Mouse (Mus musculus) kidney, embryonic 15.5 days (tissue): Measurements from ENCODE around the gene Dgkq. TPM values are rescaled to one million over a fixed set of nuclear protein-coding genes. Genes with fewer than 3 reads are reported as not detected.
A peak's percentile ranks its signal among the peaks of the same experiment; 100 is the strongest.

Source experiments
- ATAC-seq: fragments of 200-750 bp; cut with Nextera tagmentation; replicated peaks from 2 replicates; pipeline ENCODE4 v1.8.0; 2017; ENCODE audit warnings: moderate TSS enrichment; ENCODE audit not compliant: low FRiP score
- H3K27ac ChIP-seq: fragments of 300-500 bp; sonication (generic); 2 replicates; pipeline ENCODE4 v1.5.1; 2015; ENCODE audit warnings: mild to moderate bottlenecking, inconsistent platforms
- H3K27me3 ChIP-seq: fragments of 300-500 bp; sonication (generic); 2 replicates; pipeline ENCODE4 v1.6.1; 2015; ENCODE audit warnings: inconsistent platforms
- H3K36me3 ChIP-seq: fragments of 300-500 bp; sonication (generic); 2 replicates; pipeline ENCODE4 v1.6.1; 2015; ENCODE audit warnings: inconsistent platforms
- H3K4me1 ChIP-seq: fragments of 300-500 bp; sonication (generic); 2 replicates; pipeline ENCODE4 v1.6.1; 2015; ENCODE audit warnings: inconsistent platforms
- H3K4me2 ChIP-seq: fragments of 300-500 bp; sonication (generic); 2 replicates; pipeline ENCODE4 v1.6.1; 2015; ENCODE audit warnings: moderate library complexity, mild to moderate bottlenecking, inconsistent platforms
- H3K4me3 ChIP-seq: fragments of 300-500 bp; sonication (generic); replicated peaks from 2 replicates; pipeline ENCODE4 v1.5.1; 2015; ENCODE audit warnings: mild to moderate bottlenecking, inconsistent platforms
- H3K9ac ChIP-seq: fragments of 300-500 bp; sonication (generic); 2 replicates; pipeline ENCODE4 v1.6.1; 2015; ENCODE audit warnings: mild to moderate bottlenecking, inconsistent platforms
- H3K9me3 ChIP-seq: fragments of 300-500 bp; sonication (generic); replicated peaks from 2 replicates; pipeline ENCODE4 v1.6.1; 2016; ENCODE audit warnings: inconsistent platforms
- WGBS: fragments of 180-500 bp; shearing (Covaris S2); methylation state at CpG from one replicate; pipeline ENCODE4 v1.1.7; 2015; ENCODE audit warnings: mixed read lengths; 5-methylcytosine and 5-hydroxymethylcytosine counted together
- polyA plus RNA-seq: library from polyadenylated mRNA; unstranded; fragments of >200 nt; fragmentation: Nextera tagmentation; extraction: Ambion mirVana; gene quantifications from 2 replicates; pipeline ENCODE4 v1.2.1, GENCODE M21; 2015

The Dgkq gene
- polyA plus RNA-seq, 1 experiment from 2014 or later: 12.6 TPM

DNA sequence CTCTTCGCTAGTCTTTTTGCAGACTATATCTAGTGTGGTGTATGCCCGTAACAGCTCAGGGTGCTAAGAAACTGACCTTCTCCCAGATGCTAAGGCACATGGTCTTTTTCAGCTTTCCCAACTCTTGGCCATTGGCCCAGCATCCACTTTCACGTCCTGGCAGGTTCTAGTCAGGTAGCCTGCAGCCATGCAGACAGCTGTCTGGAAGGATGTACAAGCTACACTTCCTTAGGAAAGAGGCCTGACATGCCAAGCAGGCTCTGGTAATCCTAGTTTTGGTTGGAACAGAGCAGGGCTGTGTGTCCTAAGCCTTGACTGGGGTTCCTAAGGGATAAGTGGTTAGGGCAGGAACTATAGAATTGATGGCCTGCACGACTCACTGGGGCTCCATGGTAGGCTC, 6.7 kb downstream of the Dgkq start:
- H3K9ac ChIP-seq: no peak overlapping the region
- no peaks in the 10 kb centered on the region for H3K9me3 ChIP-seq
- H3K4me3 ChIP-seq: no peak overlapping the region
- H3K27me3 ChIP-seq: peaks cover 16% of the 10 kb centered on the region; the same call in 1 of the 2 replicates
- H3K4me2 ChIP-seq: no peak overlapping the region
- no peak overlapping the region for H3K27ac ChIP-seq
- 0 out of 2 replicates have a peak, but pooled peaks cover under 1% of the 10 kb centered on the region for H3K36me3 ChIP-seq
- 85% methylated on average over 4 of the region's 4 CpGs for WGBS
- H3K4me1 ChIP-seq: peaks cover 18% of the 10 kb centered on the region
- no peak for ATAC-seq

DNA sequence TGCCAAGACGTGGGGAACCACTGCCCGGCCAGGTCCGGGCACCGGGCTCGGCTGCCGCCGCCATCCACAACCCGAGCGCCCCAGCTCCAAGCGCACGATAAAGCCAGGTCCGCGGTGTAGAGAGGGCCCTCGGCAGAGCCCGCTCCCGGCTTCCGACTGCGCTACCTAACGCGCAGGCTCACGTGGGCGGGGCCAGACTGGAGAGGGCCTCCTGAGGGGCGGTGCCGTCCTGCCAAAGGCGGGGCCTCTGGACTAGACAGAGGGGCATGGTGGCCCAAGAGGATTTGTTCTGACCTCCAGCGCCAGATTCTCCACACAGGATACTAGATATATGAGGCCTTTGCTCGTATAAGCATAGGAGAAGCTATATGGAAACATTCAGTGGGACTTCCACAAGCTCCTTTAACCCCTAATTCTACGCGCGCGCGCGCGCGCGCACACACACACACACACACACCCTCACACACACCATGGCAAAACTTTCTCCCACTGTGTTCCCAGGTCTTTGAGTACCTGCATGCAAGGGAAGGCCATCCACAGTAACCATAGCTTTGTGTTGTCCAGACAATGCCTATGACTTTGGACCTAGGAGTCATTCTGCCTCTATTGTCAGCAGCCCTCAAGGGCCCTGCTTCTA, 8.7 kb downstream of the Dgkq start:
- Histone ChIP-seq H3K4me1 (peaks cover 18% of the 10 kb centered on the region), H3K27ac (no peak overlapping the region), H3K27me3 (peaks cover 13% of the 10 kb centered on the region; the same call in 1 of the 2 replicates), H3K4me3 (peak overlapping the region; percentile 61), H3K4me2 (peak overlapping the region; percentile 87), H3K9ac (peak overlapping the region; percentile 76), H3K9me3 (no peaks in the 10 kb centered on the region), H3K36me3 (peaks cover 20% of the 10 kb centered on the region)
- WGBS: 15% methylated on average over 36 of the region's 36 CpGs
- ATAC-seq: peak; percentile 99

- peak; percentile 79 for ATAC-seq
- Histone ChIP-seq H3K4me3 (peak within 1 kb of the TSS; percentile 61), H3K4me2 (peak within 1 kb of the TSS; percentile 87), H3K27ac (no peak within 1 kb of the TSS), H3K9ac (peak within 1 kb of the TSS; percentile 76), H3K9me3 (no peaks in the 10 kb centered on the region), H3K27me3 (peaks cover 12% of the 10 kb centered on the region; the same call in 1 of the 2 replicates), H3K36me3 (peaks cover 28% of the 10 kb centered on the region), H3K4me1 (peaks cover 18% of the 10 kb centered on the region)
- 9% methylated on average over 24 of the region's 24 CpGs for WGBS
Observed at GRCm38 (mm10) chr5:108659698-108660631, 9.5 kb downstream of the Dgkq start, which contains the start of gene Idua. Idua (plus strand) TSS chr5:108660331.

DNA sequence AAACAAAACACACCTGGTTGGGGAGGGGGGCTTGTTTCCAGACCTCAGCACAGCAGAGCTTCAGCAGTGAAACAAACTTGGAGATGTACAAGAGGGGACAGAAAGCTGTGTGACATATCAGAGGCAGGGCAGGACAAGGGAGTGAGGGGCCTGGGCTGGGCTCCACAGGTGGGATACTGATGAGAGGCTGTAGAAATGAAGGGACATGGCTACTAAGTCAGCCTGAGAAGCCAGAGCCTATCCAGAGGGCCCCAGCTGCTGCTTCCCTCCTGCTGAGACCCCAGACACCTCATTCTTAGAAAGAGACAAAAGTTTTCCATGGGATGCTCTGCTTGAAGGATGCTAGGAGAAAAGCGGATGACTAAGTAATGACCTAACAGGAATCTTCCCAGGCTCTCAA, 10.9 kb downstream of the Dgkq start:
- ATAC-seq: no peak
- WGBS: 100% methylated on average over 1 of the region's 1 CpGs
- Histone ChIP-seq H3K4me3 (no peak overlapping the region), H3K36me3 (peaks cover 42% of the 10 kb centered on the region), H3K9ac (no peak overlapping the region), H3K9me3 (no peaks in the 10 kb centered on the region), H3K27me3 (0 out of 2 replicates have a peak, but pooled peaks cover 3% of the 10 kb centered on the region), H3K27ac (no peak overlapping the region), H3K4me1 (peaks cover 18% of the 10 kb centered on the region), H3K4me2 (no peak overlapping the region)

- WGBS: 80% methylated on average over 5 of the region's 5 CpGs
- ATAC-seq: no peak
Observed at GRCm38 (mm10) chr5:108657406-108657805, 12.1 kb downstream of the Dgkq start.

GRCm38 (mm10) chr5:108655891-108656650, 13.4 kb downstream of the Dgkq start:
- Histone ChIP-seq H3K27me3 (no peaks in the 10 kb centered on the region), H3K9me3 (no peaks in the 10 kb centered on the region), H3K4me3 (no peak overlapping the region), H3K4me2 (no peak overlapping the region), H3K9ac (no peak overlapping the region), H3K36me3 (peaks cover 59% of the 10 kb centered on the region), H3K4me1 (peaks cover 18% of the 10 kb centered on the region), H3K27ac (no peak overlapping the region)
- 91% methylated on average over 15 of the region's 15 CpGs for WGBS
- ATAC-seq: no peak

More at GRCm38 (mm10) chr5:108657406-108657805, 12.1 kb downstream of the Dgkq start:
- no peak overlapping the region for H3K9ac ChIP-seq
- H3K4me1 ChIP-seq: peaks cover 18% of the 10 kb centered on the region
- H3K36me3 ChIP-seq: peaks cover 54% of the 10 kb centered on the region
- no peak overlapping the region for H3K27ac ChIP-seq
- no peaks in the 10 kb centered on the region for H3K9me3 ChIP-seq
- no peaks in the 10 kb centered on the region for H3K27me3 ChIP-seq
- H3K4me3 ChIP-seq: no peak overlapping the region
- no peak overlapping the region for H3K4me2 ChIP-seq

DNA sequence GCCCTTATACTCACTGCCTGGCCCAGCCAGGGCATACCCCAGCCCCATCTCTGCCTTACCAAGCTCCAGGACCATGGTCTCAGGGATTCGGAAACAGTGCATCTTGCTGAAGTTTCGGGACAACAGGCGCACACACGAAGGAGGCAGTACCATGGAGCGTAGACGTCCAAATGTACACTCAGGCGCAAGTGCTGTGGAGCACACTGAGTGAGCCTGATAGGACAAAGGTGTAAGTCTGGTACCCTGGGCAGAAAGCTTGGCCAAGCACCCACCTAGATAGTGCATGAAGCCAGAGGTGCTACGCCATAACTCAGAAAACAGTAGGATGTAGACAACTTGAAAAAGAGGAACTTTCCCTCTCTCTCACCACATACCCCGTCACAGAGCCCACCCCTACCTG, 14.1 kb downstream of the Dgkq start:
- H3K9ac ChIP-seq: no peak overlapping the region
- H3K9me3 ChIP-seq: no peaks in the 10 kb centered on the region
- WGBS: 96% methylated on average over 9 of the region's 9 CpGs
- H3K4me3 ChIP-seq: no peak overlapping the region
- H3K4me2 ChIP-seq: no peak overlapping the region
- H3K27ac ChIP-seq: no peak overlapping the region
- H3K36me3 ChIP-seq: peaks cover 63% of the 10 kb centered on the region
- ATAC-seq: no peak
- H3K4me1 ChIP-seq: peaks cover 14% of the 10 kb centered on the region
- no peaks in the 10 kb centered on the region for H3K27me3 ChIP-seq

DNA sequence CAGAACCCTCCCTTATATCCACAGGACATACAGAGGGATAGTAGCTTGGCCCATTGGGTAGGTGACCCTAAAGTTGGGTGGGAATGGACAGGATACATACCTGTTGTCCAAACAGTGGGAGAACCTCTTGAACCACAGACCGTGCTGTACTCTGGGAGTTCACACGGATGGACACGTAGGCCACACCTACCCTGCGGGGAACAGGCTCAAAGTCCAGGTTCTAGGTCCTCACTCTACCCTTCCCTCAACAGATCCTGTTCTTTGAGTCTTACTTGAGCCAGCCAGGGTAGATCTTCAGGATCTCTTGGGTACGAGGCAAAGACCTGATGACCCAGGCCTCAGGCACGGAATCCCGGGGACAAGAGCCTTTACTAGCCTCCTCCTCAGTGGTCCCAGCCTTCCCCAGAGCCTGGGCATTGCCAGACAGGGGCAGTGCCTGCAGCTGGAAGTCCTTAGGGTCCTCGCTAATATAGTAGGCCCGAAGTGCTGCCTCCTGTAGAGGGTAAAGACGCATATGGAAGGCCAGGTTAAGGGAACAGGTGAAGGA, 15.0 kb downstream of the Dgkq start:
- no peak overlapping the region for H3K9ac ChIP-seq
- no peak overlapping the region for H3K4me2 ChIP-seq
- peaks cover 6% of the 10 kb centered on the region for H3K4me1 ChIP-seq
- H3K27me3 ChIP-seq: no peaks in the 10 kb centered on the region
- H3K4me3 ChIP-seq: no peak overlapping the region
- H3K27ac ChIP-seq: no peak overlapping the region
- no peaks in the 10 kb centered on the region for H3K9me3 ChIP-seq
- H3K36me3 ChIP-seq: peaks cover 72% of the 10 kb centered on the region
- 92% methylated on average over 10 of the region's 10 CpGs for WGBS
- ATAC-seq: no peak

- no peak overlapping the region for H3K4me2 ChIP-seq
- H3K27ac ChIP-seq: no peak overlapping the region
- H3K9ac ChIP-seq: no peak overlapping the region
- no peaks in the 10 kb centered on the region for H3K9me3 ChIP-seq
- 91% methylated on average over 6 of the region's 6 CpGs for WGBS
- H3K4me1 ChIP-seq: no peaks in the 10 kb centered on the region
- H3K27me3 ChIP-seq: no peaks in the 10 kb centered on the region
- ATAC-seq: no peak
- H3K36me3 ChIP-seq: peaks cover 84% of the 10 kb centered on the region
- H3K4me3 ChIP-seq: no peak overlapping the region
Observed at GRCm38 (mm10) chr5:108653341-108653740, 16.1 kb downstream of the Dgkq start.

GRCm38 (mm10) chr5:108651823-108652222, 17.6 kb downstream of the Dgkq start:
- Histone ChIP-seq H3K9me3 (no peaks in the 10 kb centered on the region), H3K4me1 (no peaks in the 10 kb centered on the region), H3K4me3 (no peak overlapping the region), H3K36me3 (peaks cover 89% of the 10 kb centered on the region), H3K9ac (no peak overlapping the region), H3K27ac (no peak overlapping the region), H3K27me3 (no peaks in the 10 kb centered on the region), H3K4me2 (no peak overlapping the region)
- ATAC-seq: peak; percentile 75; the same call in 1 of the 2 replicates
- 57% methylated on average over 1 of the region's 1 CpGs for whole genome bisulfite sequencing

- Histone ChIP-seq H3K27ac (no peak overlapping the region), H3K4me1 (no peaks in the 10 kb centered on the region), H3K9ac (no peak overlapping the region), H3K27me3 (no peaks in the 10 kb centered on the region), H3K36me3 (peaks cover 89% of the 10 kb centered on the region), H3K9me3 (no peaks in the 10 kb centered on the region), H3K4me2 (no peak overlapping the region), H3K4me3 (no peak overlapping the region)
- 0 out of 2 replicates have a peak, but pooled peaks have one; percentile 10 for ATAC-seq
- 82% methylated on average over 5 of the region's 5 CpGs for WGBS
Observed at GRCm38 (mm10) chr5:108651136-108651720, 18.2 kb downstream of the Dgkq start.
